Mouse (Mus musculus) thymus, postnatal 36 days (tissue): ENCODE results near the gene Gm44596.

Experiments
- DNase-seq, 2 experiments: peaks; one replicate each; pipeline ENCODE4 v3.0.0; 2022; ENCODE audit warnings: mixed read lengths in 2 of 2

The Gm44596 gene

DNA sequence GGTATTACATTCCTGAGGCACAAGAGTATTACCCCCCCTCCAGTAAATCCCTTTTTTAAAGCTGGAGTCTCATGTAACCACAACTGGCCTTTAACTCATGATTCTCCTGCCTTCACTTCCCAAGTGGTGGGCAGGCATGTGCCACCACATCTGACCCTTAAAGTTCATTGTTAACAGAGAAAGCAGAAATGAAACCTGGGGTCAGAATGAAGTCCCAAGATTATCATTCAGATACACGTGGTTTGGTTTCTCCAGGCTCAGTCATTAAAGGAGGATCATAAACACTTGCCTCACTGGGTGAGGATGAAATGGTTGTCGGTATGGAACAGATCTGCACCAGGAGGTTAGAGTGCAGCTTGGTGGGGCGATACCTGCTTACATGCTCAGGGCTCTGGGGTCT, 6.0 kb downstream of the Gm44596 start:
- no peak for DNase-seq

GRCm38 (mm10) chr6:128383752-128384151, 8.4 kb downstream of the Gm44596 start:
- no peak for DNase-seq

- DNase-seq: no peak
Observed at GRCm38 (mm10) chr6:128385026-128385425, 9.7 kb downstream of the Gm44596 start.

GRCm38 (mm10) chr6:128389185-128389584, 13.9 kb downstream of the Gm44596 start:
- DNase-seq: no peak

DNA sequence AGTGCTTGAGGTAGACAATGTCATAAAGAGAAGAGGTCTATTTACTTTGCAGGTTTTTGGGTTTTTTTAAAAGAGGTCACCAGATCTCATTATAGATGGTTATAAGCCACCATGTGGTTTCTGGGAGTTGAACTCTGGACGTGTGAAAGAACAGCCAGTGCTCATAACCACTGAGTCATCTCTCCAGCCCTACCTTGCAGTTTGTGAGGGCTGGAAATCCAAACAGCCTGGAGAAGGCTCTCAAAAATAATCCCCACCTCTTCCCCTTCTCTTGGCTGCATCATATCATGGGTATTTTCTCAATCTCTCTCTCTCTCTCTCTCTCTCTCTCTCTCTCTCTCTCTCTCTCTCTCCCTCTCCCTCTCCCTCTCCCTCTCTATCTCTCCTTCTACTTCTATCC, 15.4 kb downstream of the Gm44596 start:
- DNase-seq: no peak

DNA sequence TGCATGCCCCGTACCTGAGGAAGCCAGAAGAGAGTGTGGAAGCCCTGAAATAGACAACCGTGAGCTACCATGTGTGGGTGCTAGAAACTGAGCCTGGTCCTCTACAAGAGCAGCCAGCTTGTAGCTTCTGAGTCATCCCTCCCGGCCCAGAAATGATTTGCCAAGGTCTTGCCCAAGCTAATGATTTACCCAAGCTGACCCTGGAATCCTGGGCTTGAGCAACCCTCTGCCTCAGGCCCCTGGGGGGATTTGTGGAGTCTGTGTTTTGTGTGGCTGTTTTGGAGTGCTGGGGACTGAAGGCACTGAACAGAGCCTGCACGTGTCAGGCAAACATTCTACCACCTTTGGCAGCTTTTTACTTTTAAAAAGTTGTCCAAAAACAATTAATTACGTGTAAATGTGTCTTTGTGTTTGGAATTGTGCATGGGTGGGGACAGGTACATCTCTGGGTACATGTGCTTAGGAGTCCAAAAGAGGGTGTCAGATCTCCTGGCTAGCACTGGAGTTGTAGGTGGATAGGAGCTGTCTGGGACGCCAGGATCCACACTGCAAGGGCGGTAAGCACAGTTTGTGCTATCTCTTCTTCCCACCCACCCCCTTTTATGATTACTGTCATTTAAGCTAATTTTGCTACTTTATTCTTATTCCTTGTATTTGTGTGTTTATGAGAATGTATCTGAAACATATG, 22.4 kb downstream of the Gm44596 start:
- no peak for DNase-seq

GRCm38 (mm10) chr6:128398996-128399395, 23.7 kb downstream of the Gm44596 start, which contains the start of gene Nrip2:
Nrip2 (plus strand) TSS chr6:128399296.
- no peak for DNase-seq

- DNase-seq: no peak
Observed at GRCm38 (mm10) chr6:128399421-128400185, 24.3 kb downstream of the Gm44596 start.

DNA sequence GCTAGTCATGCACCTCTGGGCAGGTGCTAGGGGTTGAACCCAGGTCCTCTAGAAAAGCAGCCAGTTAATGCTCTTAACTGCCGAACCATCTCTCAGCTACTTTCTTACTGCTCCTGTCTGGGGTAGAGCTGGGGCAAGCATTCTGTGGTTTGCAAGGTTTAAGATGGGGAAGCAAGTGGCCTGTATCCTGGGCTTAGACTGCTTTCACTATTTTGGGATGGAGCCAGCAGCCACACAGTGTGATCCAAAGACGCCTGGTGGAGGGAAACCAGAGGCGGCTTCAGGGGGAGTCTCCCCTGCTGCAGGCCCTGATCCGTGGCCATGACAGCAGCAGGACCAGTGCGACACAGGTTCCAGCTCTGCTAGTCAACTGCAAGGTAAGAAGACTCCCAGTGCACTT, 29.4 kb downstream of the Gm44596 start:
- no peak for DNase-seq

GRCm38 (mm10) chr6:128408544-128409125, 33.3 kb downstream of the Gm44596 start:
- no peak for DNase-seq

GRCm38 (mm10) chr6:128410305-128410704, 35.0 kb downstream of the Gm44596 start:
- DNase-seq: no peak

GRCm38 (mm10) chr6:128411115-128411514, 35.8 kb downstream of the Gm44596 start:
- peak; percentile 54 to 72 for DNase-seq

GRCm38 (mm10) chr6:128416169-128416568, 40.9 kb downstream of the Gm44596 start:
- no peak for DNase-seq

- no peak for DNase-seq
Observed at GRCm38 (mm10) chr6:128418076-128418475, 42.8 kb downstream of the Gm44596 start.

DNA sequence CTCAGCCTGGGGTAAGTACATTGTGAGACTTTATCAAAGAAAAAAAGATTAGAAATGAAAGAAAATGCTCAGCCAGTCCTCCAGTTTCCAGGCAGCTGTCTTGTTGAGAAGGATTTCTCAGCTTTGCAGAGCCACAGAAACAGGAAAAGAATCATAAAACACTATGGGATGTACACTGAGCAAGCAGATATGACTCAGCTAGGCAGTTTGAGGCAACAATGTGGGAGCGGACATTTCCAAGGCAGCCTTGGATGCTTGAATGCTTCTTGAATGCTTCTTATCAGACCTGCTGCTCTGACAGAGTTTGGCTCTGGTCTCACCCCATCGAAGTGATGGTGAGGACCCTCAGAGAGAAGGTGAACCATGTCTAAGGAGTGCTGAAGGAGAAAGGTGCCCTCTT, 45.7 kb downstream of the Gm44596 start:
- no peak for DNase-seq

DNA sequence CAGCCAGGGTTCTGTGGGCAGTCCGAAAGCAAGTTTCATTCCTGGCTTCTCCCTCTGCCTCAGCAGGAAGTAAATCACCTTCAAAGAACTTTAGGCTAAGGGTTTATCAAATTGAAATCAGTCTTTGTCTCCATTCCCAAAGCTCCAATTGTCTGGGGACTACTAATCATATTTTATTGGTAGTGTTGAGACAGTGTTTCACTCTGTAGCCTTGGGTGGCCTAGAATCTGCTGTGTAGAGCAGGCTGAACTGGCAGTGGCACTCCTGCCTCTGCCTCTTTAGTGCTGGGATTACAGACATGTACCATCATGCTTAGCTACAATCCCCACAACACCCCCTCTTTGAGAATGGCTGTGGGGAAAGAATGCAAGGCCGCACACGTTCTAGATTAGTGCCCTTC, 46.2 kb downstream of the Gm44596 start:
- no peak for DNase-seq

- DNase-seq: no peak
Observed at GRCm38 (mm10) chr6:128423496-128424268, 48.4 kb downstream of the Gm44596 start.

- peak; percentile 95 for DNase-seq
Observed at GRCm38 (mm10) chr6:128424269-128425019, 49.1 kb downstream of the Gm44596 start, which contains the start of gene Itfg2. Itfg2 (minus strand) TSS chr6:128424931.

GRCm38 (mm10) chr6:128425046-128425445, 49.7 kb downstream of the Gm44596 start:
- no peak for DNase-seq

- no peak for DNase-seq
Observed at GRCm38 (mm10) chr6:128427571-128427970, 52.3 kb downstream of the Gm44596 start.

- no peak for DNase-seq
Observed at GRCm38 (mm10) chr6:128429300-128429699, 54.0 kb downstream of the Gm44596 start.

DNA sequence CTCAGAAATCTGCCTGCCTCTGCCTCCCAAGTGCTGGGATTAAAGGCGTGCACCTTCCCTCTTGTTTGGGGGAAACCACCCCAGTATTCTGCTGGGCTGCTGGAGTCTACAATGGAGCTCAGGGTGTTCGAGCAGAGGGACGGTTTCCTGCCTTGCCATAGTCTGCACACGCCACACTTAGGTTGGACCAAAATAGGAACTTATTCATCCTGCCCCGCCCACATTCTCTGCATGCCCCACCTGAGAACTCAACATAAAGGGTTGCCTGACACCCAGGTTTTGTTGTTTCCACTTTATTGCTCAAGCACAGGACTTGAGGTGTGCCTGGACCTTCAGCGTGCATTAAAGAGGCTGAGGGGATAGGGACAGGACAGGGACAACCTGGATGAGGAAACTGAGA, 54.5 kb downstream of the Gm44596 start:
- no peak for DNase-seq
